Comparison of ENCODE assay signal across 13 mouse cellular contexts in the genomic region with DNA sequence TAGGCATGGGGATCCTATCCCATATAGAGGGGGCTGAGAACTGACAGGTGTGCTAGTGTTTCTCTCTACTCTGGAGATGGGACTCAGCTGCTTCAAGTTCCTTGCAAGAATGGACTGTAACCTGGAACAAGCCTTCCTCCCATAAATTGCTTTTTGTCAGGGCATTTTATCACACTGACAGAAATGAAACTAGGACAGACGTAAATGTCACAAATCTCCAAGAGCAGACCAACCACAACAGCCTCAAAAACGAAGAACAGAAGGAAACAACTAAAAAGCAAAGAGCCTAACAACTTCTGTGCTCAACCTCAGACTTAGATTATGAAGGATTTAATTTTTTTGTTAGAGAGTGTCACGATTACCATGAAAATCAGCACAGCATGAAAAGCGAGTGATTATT.
"Had no signal": no experiment of that assay in that cellular context is flagged by ENCODE, and none has a peak within 500 bp of the region (broad histone marks: within the 10 kb centered on the region; RNA-seq: fewer than 3 reads in every experiment).

No protein-coding gene starts in this region.

- H3K27ac ChIP-seq: embryonic facial prominence, embryonic 10.5 days; embryonic facial prominence, embryonic 12.5 days; embryonic facial prominence, embryonic 13.5 days; embryonic facial prominence, embryonic 15.5 days; forebrain, embryonic 10.5 days; forebrain, embryonic 12.5 days; forebrain, embryonic 15.5 days; gastrocnemius, adult 2 months; heart, adult 2 months had no signal

- H3K4me3 ChIP-seq: embryonic facial prominence, embryonic 10.5 days; embryonic facial prominence, embryonic 12.5 days; embryonic facial prominence, embryonic 13.5 days; embryonic facial prominence, embryonic 15.5 days; erythroblast, embryonic 14.5 days; forebrain, embryonic 10.5 days; forebrain, embryonic 12.5 days; forebrain, embryonic 15.5 days; gastrocnemius, adult 2 months; heart, adult 2 months had no signal

- ATAC-seq: forebrain, embryonic 14.5 days; forebrain, embryonic 15.5 days; forebrain, embryonic 16.5 days; forebrain, postnatal 0 days had no signal

- H3K4me2 ChIP-seq: embryonic facial prominence, embryonic 12.5 days; embryonic facial prominence, embryonic 13.5 days; embryonic facial prominence, embryonic 15.5 days; forebrain, embryonic 12.5 days; forebrain, embryonic 15.5 days had no signal

- H3K9ac ChIP-seq: embryonic facial prominence, embryonic 12.5 days; embryonic facial prominence, embryonic 13.5 days; embryonic facial prominence, embryonic 15.5 days; forebrain, embryonic 12.5 days; forebrain, embryonic 15.5 days; forebrain, postnatal 0 days had no signal

- H3K9me3 ChIP-seq: embryonic facial prominence, embryonic 10.5 days; embryonic facial prominence, embryonic 12.5 days; embryonic facial prominence, embryonic 13.5 days; embryonic facial prominence, embryonic 15.5 days; forebrain, embryonic 10.5 days; forebrain, embryonic 12.5 days; forebrain, embryonic 15.5 days had no signal

- H3K36me3 ChIP-seq: embryonic facial prominence, embryonic 10.5 days; embryonic facial prominence, embryonic 12.5 days; embryonic facial prominence, embryonic 13.5 days; embryonic facial prominence, embryonic 15.5 days; forebrain, embryonic 10.5 days; forebrain, embryonic 12.5 days; forebrain, embryonic 15.5 days had no signal

- H3K27me3 ChIP-seq: embryonic facial prominence, embryonic 12.5 days; embryonic facial prominence, embryonic 13.5 days; embryonic facial prominence, embryonic 15.5 days; forebrain, embryonic 12.5 days; forebrain, embryonic 15.5 days had no signal

- H3K4me1 ChIP-seq: embryonic facial prominence, embryonic 10.5 days; embryonic facial prominence, embryonic 12.5 days; embryonic facial prominence, embryonic 13.5 days; embryonic facial prominence, embryonic 15.5 days; forebrain, embryonic 12.5 days; forebrain, embryonic 15.5 days had no signal
